Mouse (Mus musculus): ENCODE measurements at regions not wholly inside any gene's neighbourhood (a gene's known extent, or its start where the extent isn't known, plus 50 kb on each side); places are given as distances from the start of the nearest gene placed in this dataset.

DNA sequence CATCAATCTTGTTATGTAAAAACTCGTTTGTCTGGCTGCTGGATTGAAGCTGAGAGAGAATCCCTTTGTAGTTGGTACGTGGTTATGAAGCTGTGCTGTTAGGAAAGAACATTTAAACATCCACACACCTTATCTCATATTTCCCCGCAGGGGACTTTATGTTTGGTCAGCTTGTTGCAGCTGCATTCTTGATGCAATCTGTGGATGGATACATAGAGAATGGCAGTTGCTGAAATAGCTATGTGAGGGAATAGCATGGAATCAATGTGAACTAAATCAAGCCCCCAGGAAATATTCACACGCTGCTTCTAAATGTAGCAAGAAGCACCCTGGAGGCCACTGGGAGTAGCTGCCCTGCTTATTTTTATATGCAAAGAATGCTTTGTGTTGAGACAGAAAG lies 236.3 kb downstream of the Arl4a start:
- H3K36me3 ChIP-seq, result no peaks in the 10 kb centered on the region
- WGBS, result 59% methylated on average over 4 of the region's 4 CpGs
- H3K4me3 ChIP-seq, result no peak overlapping the region
- H3K4me1 ChIP-seq, result no peaks in the 10 kb centered on the region
- DNase-seq (ENCODE audit: low spot score), result no peak
- no peaks in the 10 kb centered on the region for H3K27me3 ChIP-seq (ENCODE audit: low read depth, poor library complexity, severe bottlenecking)
- no peak overlapping the region for H3K27ac ChIP-seq
- no peaks in the 10 kb centered on the region for H3K9me3 ChIP-seq (replicated peaks)

DNA sequence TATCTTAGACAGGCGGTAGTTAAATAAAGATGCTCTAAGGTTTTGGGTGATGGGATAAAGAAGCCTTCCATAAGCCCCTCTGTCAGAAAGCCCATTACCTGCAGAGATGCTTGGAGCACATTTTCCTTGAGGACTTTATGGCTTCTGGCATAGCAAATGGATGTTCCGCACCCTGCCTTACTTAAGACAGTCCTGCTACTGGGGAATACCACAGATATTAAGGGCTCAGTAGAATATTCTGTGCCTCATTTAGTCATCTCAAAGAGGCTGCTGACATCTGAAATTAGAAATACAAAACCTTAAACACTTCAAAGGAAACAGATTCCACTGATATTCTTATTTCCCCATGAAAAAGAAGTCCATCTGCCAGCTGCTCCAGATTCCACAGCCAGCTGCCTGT lies 240.0 kb downstream of the Arl4a start:
- no peaks in the 10 kb centered on the region for H3K27me3 ChIP-seq (ENCODE audit: low read depth, poor library complexity, severe bottlenecking)
- H3K9me3 ChIP-seq (replicated peaks), result no peaks in the 10 kb centered on the region
- no peak overlapping the region for H3K27ac ChIP-seq
- H3K4me3 ChIP-seq, result no peak overlapping the region
- no peak for DNase-seq (ENCODE audit: low spot score)
- no peaks in the 10 kb centered on the region for H3K4me1 ChIP-seq
- no peaks in the 10 kb centered on the region for H3K36me3 ChIP-seq
- 94% methylated on average over 2 of the region's 2 CpGs for WGBS

DNA sequence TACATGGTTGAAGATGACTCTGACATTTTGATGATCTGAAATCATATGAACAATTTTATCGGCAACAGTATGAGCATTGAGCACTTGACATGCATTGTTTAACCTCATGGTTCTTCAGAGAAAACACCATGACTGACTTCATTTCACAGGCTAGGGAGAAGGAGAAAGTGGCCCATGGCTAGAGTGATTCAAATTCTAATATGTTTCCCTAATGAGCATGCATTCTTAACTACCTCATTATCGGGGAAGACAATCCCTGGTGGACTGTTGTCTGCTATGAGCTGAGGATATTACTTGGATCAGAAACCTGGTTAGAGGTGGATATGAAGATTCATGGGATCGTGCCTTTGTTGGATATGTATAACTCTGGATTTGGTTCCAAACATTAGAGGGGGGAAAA lies 240.9 kb downstream of the Arl4a start:
- 95% methylated on average over 3 of the region's 3 CpGs for WGBS
- no peaks in the 10 kb centered on the region; the same call in 1 of the 2 replicates for H3K4me1 ChIP-seq
- no peaks in the 10 kb centered on the region for H3K27me3 ChIP-seq (ENCODE audit: low read depth, poor library complexity, severe bottlenecking)
- no peak overlapping the region for H3K27ac ChIP-seq
- no peak overlapping the region for H3K4me3 ChIP-seq
- H3K36me3 ChIP-seq, result no peaks in the 10 kb centered on the region
- DNase-seq (ENCODE audit: low spot score), result no peak
- H3K9me3 ChIP-seq (replicated peaks), result no peaks in the 10 kb centered on the region

DNA sequence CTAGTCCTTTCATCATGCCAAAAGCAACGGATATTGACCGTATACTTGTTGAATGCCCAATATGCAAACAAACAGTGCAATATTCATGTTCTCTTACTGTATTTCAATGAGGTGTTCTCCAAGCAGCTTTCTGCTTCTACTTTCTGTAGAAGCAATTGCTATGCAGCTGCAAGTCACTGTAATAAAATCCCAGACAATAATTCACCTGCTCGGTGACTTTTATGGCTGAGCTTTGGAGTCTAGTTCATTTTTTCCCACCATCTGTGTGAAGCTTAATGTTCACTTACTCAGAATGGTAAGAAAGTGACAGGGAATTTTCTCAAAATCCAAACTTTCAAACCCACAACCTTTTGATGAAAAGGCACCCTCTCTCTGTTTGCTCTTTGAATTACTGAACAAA lies 252.8 kb downstream of the Arl4a start:
- H3K4me1 ChIP-seq, result peaks cover 18% of the 10 kb centered on the region
- DNase-seq (ENCODE audit: low spot score), result no peak
- H3K36me3 ChIP-seq, result no peaks in the 10 kb centered on the region
- H3K27ac ChIP-seq, result no peak overlapping the region
- 79% methylated on average over 3 of the region's 3 CpGs for whole genome bisulfite sequencing
- H3K4me3 ChIP-seq, result no peak overlapping the region
- H3K27me3 ChIP-seq (ENCODE audit: low read depth, poor library complexity, severe bottlenecking), result no peaks in the 10 kb centered on the region
- H3K9me3 ChIP-seq (replicated peaks), result no peaks in the 10 kb centered on the region

DNA sequence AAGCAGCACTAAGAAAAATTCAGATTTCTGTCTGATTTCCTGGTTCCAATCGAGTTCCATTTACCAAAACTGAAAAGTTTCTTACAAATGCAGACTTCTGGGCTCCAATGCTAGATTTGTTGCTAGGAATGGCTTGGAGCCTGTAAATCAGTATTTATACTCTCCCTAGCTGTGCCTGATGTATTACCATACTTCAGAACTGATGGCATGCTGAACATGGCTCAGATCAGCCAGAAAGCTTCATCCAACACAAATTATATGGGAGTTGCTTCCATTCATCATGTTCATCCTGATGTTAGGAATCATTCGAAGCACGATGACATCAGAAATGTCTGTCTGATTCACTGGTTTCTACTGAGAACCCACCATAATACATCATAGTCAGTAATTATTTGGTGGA lies 253.3 kb downstream of the Arl4a start:
- no peak overlapping the region for H3K27ac ChIP-seq
- peaks cover 18% of the 10 kb centered on the region for H3K4me1 ChIP-seq
- 85% methylated on average over 3 of the region's 3 CpGs for WGBS
- H3K27me3 ChIP-seq (ENCODE audit: low read depth, poor library complexity, severe bottlenecking), result no peaks in the 10 kb centered on the region
- H3K4me3 ChIP-seq, result no peak overlapping the region
- DNase-seq (ENCODE audit: low spot score), result no peak
- H3K9me3 ChIP-seq (replicated peaks), result no peaks in the 10 kb centered on the region
- H3K36me3 ChIP-seq, result no peaks in the 10 kb centered on the region

DNA sequence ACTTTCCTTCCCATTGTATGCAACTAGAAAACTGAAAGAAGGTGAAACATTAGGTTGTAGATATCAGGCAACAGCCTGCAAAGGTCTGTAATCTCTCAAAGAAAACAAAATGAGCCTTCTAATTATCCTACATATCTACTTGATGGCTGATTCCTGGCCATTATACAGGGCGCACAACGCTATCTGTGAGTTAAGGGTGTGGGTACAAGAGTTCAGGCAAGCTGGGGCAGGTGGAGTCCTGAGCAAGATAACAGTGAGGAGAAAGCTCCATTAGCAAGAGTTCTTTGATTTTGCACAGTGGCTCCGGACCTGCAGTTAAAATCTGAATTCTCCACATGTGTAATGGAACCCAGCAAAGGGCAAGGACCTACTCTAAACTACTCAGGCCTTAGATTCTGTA lies 261.7 kb downstream of the Arl4a start:
- DNase-seq (ENCODE audit: low spot score), result no peak
- no peak overlapping the region for H3K4me3 ChIP-seq
- no peaks in the 10 kb centered on the region for H3K36me3 ChIP-seq
- 0 out of 2 replicates have a peak, but pooled peaks cover 2% of the 10 kb centered on the region for H3K4me1 ChIP-seq
- WGBS, result 84% methylated on average over 3 of the region's 3 CpGs
- no peaks in the 10 kb centered on the region for H3K27me3 ChIP-seq (ENCODE audit: low read depth, poor library complexity, severe bottlenecking)
- no peaks in the 10 kb centered on the region for H3K9me3 ChIP-seq (replicated peaks)
- no peak overlapping the region for H3K27ac ChIP-seq

DNA sequence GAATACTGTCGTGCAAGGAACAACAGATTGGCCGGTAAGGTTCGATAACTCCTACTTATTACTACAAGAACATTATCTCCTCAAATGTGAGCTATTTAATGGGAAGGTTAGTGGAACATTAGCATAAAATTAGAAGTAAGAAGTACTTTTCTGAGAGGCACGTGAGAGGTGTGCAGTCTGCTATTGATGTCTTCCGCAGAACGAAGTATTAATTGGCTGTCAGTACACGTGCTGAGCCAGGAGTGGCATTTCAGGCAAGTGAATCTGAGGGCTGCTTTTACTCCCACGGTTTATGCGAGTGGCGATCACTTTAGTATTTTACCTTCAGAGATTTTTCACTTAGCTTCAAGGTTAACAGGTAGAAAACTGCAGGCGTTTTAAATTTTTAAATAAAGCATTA lies 270.8 kb downstream of the Arl4a start:
- WGBS, result 89% methylated on average over 11 of the region's 11 CpGs
- H3K4me1 ChIP-seq, result no peaks in the 10 kb centered on the region
- H3K4me3 ChIP-seq, result no peak overlapping the region

DNA sequence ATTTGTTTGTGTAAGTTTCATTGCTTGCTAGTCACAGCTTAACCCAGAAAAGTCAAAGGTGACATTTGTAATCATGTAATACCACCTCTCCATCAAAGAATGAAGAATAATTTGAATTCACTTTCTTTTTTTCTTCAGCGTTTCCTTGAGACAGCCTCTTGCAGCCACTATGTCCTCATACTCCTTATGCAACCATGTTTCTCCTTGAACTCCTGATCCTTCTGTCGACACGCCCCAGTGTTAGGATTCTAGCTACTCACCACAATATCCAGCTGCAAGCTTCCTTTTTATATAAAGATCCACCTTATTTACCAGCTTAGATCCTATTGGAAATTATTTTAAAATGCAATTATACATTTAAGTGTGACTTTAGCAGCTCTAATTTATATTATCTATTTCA lies 274.3 kb downstream of the Arl4a start:
- no peak overlapping the region for H3K4me3 ChIP-seq

More for the DNA sequence above, 270.8 kb downstream of the Arl4a start:
- no peak for DNase-seq (ENCODE audit: low spot score)
- H3K36me3 ChIP-seq, result no peaks in the 10 kb centered on the region
- no peaks in the 10 kb centered on the region for H3K9me3 ChIP-seq (replicated peaks)
- no peak overlapping the region for H3K27ac ChIP-seq
- H3K27me3 ChIP-seq (ENCODE audit: low read depth, poor library complexity, severe bottlenecking), result no peaks in the 10 kb centered on the region

DNA sequence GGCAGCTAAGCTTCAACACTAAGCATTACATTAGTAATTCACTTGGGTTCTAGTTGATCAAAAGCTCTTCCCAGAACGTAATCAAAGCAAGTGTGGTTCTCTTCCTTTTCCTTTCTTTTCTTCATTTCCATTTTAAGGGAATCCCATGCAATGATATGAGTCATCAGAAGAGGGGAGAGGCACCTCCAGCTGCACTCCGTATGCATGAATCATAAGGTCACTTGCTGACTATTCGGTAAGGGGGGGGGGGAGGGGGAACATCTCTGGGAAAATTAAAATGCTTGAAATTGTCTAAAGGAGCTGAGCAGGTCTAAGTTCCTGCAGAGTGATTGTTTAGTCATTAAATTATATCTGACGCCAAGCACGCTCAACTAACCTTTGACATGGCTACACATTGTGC lies 275.9 kb downstream of the Arl4a start:
- Histone ChIP-seq H3K27ac (no peak overlapping the region), H3K4me1 (no peaks in the 10 kb centered on the region), H3K4me3 (no peak overlapping the region), H3K36me3 (no peaks in the 10 kb centered on the region), H3K9me3 (replicated peaks) (no peaks in the 10 kb centered on the region), H3K27me3 (ENCODE audit: low read depth, poor library complexity, severe bottlenecking) (no peaks in the 10 kb centered on the region)
- DNase-seq (ENCODE audit: low spot score), result no peak
- 87% methylated on average over 5 of the region's 5 CpGs for WGBS

More for the DNA sequence above, 274.3 kb downstream of the Arl4a start:
- Histone ChIP-seq H3K27me3 (ENCODE audit: low read depth, poor library complexity, severe bottlenecking) (no peaks in the 10 kb centered on the region), H3K4me1 (no peaks in the 10 kb centered on the region), H3K9me3 (replicated peaks) (no peaks in the 10 kb centered on the region), H3K27ac (no peak overlapping the region), H3K36me3 (no peaks in the 10 kb centered on the region)
- no peak for DNase-seq (ENCODE audit: low spot score)
- WGBS, result 90% methylated on average over 3 of the region's 3 CpGs

DNA sequence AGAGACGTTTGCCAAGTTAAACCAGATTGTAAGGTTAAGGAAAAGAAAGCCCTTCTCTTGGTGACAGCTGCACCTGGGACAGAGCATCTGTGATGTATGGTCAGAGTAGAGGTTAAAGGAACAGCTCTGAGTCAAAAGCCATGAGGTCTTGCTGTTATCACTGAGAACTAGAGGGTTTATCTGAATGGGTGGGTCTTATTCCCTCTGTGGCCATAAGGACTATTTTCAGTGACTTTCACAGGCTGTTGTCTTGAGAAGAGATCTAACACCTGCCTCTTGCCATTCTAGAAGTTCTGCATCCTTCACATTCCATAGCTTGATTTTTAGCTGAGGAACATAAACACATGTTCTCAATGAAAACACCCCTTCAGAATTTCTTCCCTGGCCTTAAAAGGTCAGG lies 276.5 kb downstream of the Arl4a start:
- no peak for DNase-seq (ENCODE audit: low spot score)
- WGBS, result 75% methylated on average over 1 of the region's 1 CpGs
- Histone ChIP-seq H3K4me1 (no peaks in the 10 kb centered on the region), H3K36me3 (no peaks in the 10 kb centered on the region), H3K27ac (no peak overlapping the region), H3K4me3 (no peak overlapping the region), H3K9me3 (replicated peaks) (no peaks in the 10 kb centered on the region), H3K27me3 (ENCODE audit: low read depth, poor library complexity, severe bottlenecking) (no peaks in the 10 kb centered on the region)

DNA sequence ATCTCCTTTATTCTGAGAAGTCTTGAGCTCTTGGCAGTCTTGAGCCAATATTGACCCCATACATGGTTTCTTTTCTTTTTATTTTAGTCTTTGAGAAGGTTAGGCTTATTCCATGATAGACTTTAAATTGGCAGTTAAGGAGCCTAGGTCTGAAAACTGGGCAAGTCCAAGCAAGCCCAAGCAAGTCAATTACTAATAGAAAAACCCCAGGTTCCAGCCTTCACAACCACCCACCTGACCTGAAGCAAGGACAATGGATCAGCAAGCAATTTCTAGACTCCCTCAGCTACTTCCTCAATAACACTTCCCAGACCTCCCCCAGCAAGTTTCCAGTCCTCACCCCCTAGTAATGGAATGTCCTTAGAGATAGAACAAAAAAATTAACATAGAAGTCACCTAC lies 279.9 kb downstream of the Arl4a start:
- no peaks in the 10 kb centered on the region for H3K27me3 ChIP-seq (ENCODE audit: low read depth, poor library complexity, severe bottlenecking)
- no peaks in the 10 kb centered on the region for H3K36me3 ChIP-seq
- no peak overlapping the region for H3K4me3 ChIP-seq
- no peaks in the 10 kb centered on the region for H3K4me1 ChIP-seq
- no peaks in the 10 kb centered on the region for H3K9me3 ChIP-seq (replicated peaks)
- DNase-seq (ENCODE audit: low spot score), result no peak
- H3K27ac ChIP-seq, result no peak overlapping the region

DNA sequence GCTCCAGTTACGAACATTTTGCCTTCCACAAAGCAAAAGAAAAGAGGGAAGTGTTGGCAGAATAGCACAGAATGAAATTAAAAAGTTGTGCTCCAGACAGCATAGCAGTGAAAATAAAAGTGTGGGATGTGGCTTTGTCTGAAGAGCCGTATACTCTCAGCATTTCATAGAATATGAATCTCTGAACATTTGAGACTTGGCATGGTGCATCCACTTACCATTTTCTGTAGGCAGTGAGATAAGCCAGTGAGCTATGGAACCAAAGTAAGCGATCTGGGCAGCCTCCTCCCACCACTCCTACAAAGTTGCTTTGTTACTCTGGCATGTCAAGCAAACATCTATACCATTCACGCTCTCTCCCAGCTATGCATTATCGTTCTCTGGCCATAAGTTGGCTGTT lies 286.0 kb downstream of the Arl4a start:
- no peaks in the 10 kb centered on the region for H3K9me3 ChIP-seq (replicated peaks)
- no peaks in the 10 kb centered on the region for H3K27me3 ChIP-seq (ENCODE audit: low read depth, poor library complexity, severe bottlenecking)
- no peak for DNase-seq (ENCODE audit: low spot score)
- no peaks in the 10 kb centered on the region for H3K36me3 ChIP-seq
- WGBS, result 95% methylated on average over 5 of the region's 5 CpGs
- H3K4me3 ChIP-seq, result no peak overlapping the region
- no peak overlapping the region for H3K27ac ChIP-seq
- no peaks in the 10 kb centered on the region for H3K4me1 ChIP-seq

DNA sequence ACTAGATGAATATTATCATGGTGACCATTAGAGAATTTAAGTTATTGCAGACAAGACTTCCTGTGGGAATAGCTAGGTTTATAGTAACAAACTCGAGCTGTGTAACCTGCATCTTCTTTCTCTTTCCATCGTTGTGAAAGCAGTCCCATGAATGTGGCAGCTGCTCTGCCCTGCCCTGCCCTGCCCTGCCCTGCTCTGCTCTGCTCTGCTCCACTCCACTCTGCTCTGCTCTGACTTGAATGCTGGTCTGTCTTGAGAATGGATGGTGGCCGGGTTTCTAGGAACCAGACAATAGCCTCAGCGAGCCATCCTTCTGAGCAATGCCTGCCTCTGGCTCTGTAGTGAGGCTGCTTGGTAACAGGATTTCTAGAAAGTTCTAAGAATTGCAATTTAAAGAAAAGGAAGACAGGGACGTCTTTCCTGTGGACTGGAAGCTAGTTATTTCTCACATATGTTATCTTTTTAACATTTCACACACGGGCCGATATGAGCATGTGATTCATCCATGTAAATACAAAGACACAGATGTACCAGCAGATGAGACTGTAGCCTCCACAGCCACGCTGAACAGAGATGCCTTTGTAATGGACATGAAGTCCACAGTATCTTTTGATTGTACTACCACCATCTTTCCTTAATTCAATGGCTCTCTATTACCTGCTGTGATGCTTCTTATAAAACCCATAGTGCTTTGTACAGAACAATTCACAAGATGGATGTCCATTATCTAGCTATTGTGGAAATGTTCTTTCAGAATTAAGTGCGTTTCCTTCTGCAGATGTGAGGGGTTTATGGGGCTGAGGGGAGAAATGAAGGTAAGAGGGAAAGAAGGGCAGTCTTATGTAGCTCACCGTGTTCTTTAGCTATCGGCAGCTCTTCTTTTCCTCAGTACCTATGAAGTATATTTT lies 295.4 kb downstream of the Arl4a start:
- Histone ChIP-seq H3K9me3 (replicated peaks) (no peaks in the 10 kb centered on the region), H3K4me1 (peaks cover 9% of the 10 kb centered on the region), H3K36me3 (no peaks in the 10 kb centered on the region), H3K27ac (no peak overlapping the region), H3K27me3 (ENCODE audit: low read depth, poor library complexity, severe bottlenecking) (no peaks in the 10 kb centered on the region), H3K4me3 (no peak overlapping the region)
- 75% methylated on average over 11 of the region's 11 CpGs for WGBS
- DNase-seq (ENCODE audit: low spot score), result no peak

All from limb, embryonic 10.5 days (tissue).